9 mouse cellular contexts compared by ENCODE assay signal in genomic region chr19:3935032-3935895, GRCm38 (mm10). TPM values are rescaled to one million over a fixed set of nuclear protein-coding genes. Genes with fewer than 3 reads are reported as not detected.
DNase-seq lines count a peak whose midpoint lies in the region; ATAC-seq lines count a peak whose summit lies in the region.
"Had no signal": no experiment of that assay in that cellular context is flagged by ENCODE, and none has a peak within 500 bp of the region (broad histone marks: within the 10 kb centered on the region; RNA-seq: fewer than 3 reads in every experiment).

Gene Unc93b1, plus strand, starts transcription at chr19:3935186.

- intact Hi-C loops in gastrocnemius, postnatal 36 days (cut with DNase I), result no loop called here

- peaks cover 13% of the 10 kb centered on the region for H3K27me3 ChIP-seq in limb, embryonic 10.5 days (ENCODE audit: low read depth, poor library complexity, severe bottlenecking)
- H3K27me3 ChIP-seq in midbrain, embryonic 10.5 days (ENCODE audit: low read depth, poor library complexity, severe bottlenecking), result peaks cover 29% of the 10 kb centered on the region
- H3K27me3 ChIP-seq: Patski had no signal

- H3K9me3 ChIP-seq in limb, embryonic 10.5 days (replicated peaks), result no peaks in the 10 kb centered on the region
- H3K9me3 ChIP-seq in midbrain, embryonic 10.5 days (replicated peaks), result no peaks in the 10 kb centered on the region

- DNase-seq in frontal cortex, postnatal 14 days (ENCODE audit: low spot score in 2 of 2), result no peak
- peak; percentile 35 for DNase-seq in c-Kit-positive CD71-positive TER-119-positive erythroid progenitor cells, embryonic 14.5 days (ENCODE audit: low spot score)
- DNase-seq in gastrocnemius, postnatal 36 days, result peak; percentile 63 to 68
- DNase-seq in limb, embryonic 10.5 days (ENCODE audit: low spot score), result peak; percentile 77
- DNase-seq in midbrain, embryonic 10.5 days (ENCODE audit: low spot score), result peak; percentile 52
- peak; percentile 87 to 90 for DNase-seq in spleen, postnatal 36 days (ENCODE audit: low spot score in 2 of 2)

- 5% methylated on average over 42 of the region's 42 CpGs for WGBS in limb, embryonic 10.5 days
- WGBS in midbrain, embryonic 10.5 days, result 6% methylated on average over 42 of the region's 42 CpGs

- H3K4me1 ChIP-seq in limb, embryonic 10.5 days, result peaks cover 18% of the 10 kb centered on the region
- peaks cover 18% of the 10 kb centered on the region for H3K4me1 ChIP-seq in midbrain, embryonic 10.5 days

- peak; percentile 34; the same call in 1 of the 2 replicates for ATAC-seq in frontal cortex, adult (ENCODE audit: low TSS enrichment)
- ATAC-seq in inflammation-experienced regulatory T-cells, adult 6 months, result peak; percentile 93
- ATAC-seq: Patski had no signal

- no peaks in the 10 kb centered on the region for H3K36me3 ChIP-seq in limb, embryonic 10.5 days
- no peaks in the 10 kb centered on the region for H3K36me3 ChIP-seq in midbrain, embryonic 10.5 days

- peak within 1 kb of the TSS; percentile 59 for H3K4me3 ChIP-seq in limb, embryonic 10.5 days
- peak within 1 kb of the TSS; percentile 60 for H3K4me3 ChIP-seq in midbrain, embryonic 10.5 days

- H3K27ac ChIP-seq in limb, embryonic 10.5 days, result peak within 1 kb of the TSS; percentile 81
- peak within 1 kb of the TSS; percentile 77 for H3K27ac ChIP-seq in midbrain, embryonic 10.5 days (replicated peaks)

RNA-seq across cellular contexts. Expression of gene Unc93b1, which starts in this region (rescaled TPM):
- 1 to 10 TPM; 5.1 to 7.7 TPM for total RNA-seq in gastrocnemius, postnatal 36 days (2021)
- polyA plus RNA-seq in inflammation-experienced regulatory T-cells, adult 6 months (2017; shearing (Covaris generic)), result 10 to 100 TPM; 23.5 to 38.0 (median 26.2) TPM
- 5.4 and 6.7 TPM in 2 replicates for polyA plus RNA-seq in limb, embryonic 10.5 days (2016; fragmentation: Nextera tagmentation; extraction: Ambion mirVana)
- 5.1 and 8.0 TPM in 2 replicates for polyA plus RNA-seq in midbrain, embryonic 10.5 days (2016; fragmentation: Nextera tagmentation; extraction: Ambion mirVana)
- polyA plus RNA-seq: Patski had no signal

Comparison
In these comparisons a context has a peak if more than half of its experiments do, and no peak if none do; other contexts are left out.
1. DNase-seq: peak in c-Kit-positive CD71-positive TER-119-positive erythroid progenitor cells, embryonic 14.5 days (single experiment), gastrocnemius, postnatal 36 days (2 of 2), limb, embryonic 10.5 days (single experiment), midbrain, embryonic 10.5 days (single experiment) and spleen, postnatal 36 days (2 of 2); none in frontal cortex, postnatal 14 days (0 of 2).